Mouse (Mus musculus) frontal cortex, postnatal 25 days (tissue): ENCODE results near the gene Anapc13.

ENCODE experiments used
- DNase-seq, 2 experiments: peaks; one replicate each; pipeline ENCODE4 v3.0.0; 2022; ENCODE audit warnings: low spot score in 2 of 2

The Anapc13 gene

DNA sequence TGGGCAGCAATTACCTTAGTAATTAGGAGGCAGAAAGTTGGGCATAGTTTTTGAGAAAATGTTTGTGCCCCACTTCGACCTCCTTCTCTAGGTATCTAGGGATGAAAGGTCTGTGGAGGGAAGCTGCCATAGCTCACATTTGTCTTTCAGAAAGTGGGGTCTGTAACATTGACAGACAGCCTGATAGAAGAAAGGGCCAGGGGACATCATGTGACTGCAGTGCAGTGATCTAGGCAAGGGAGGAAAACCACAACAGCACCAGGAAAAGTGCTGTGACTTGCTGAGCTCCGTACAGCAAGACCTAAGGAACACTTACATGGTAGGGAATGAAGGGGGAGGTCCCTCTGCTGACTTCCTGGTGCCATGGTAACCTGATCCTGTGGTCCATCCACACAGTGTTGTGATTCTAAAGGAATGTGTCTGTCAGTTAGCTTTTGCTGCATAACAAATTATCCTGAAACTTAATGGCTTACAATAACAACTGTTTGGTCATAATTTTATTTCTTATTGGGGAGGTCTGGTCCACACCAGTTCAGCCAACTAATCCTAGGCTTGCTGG is 5.6 kb downstream of the Anapc13 start:
- DNase-seq: no peak

DNA sequence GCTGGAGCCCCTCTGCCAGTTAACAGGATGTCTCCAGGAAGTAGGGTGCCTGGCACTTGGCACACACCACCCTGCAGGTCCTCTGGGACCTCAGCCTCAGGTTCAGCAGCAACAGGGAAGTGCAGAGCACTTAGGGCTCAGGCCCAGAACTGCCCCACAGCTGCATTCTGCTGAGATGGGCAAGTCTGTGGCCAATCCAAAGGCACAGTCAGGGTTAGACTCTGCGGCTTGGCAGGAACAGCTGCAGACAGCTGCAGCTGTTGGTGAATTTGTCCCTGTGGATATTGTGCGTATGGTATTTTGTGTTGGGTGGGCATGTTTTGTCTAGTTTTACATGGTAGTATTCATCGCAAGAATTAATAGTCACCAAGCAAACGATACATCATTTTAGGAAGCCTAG is 6.1 kb downstream of the Anapc13 start:
- no peak for DNase-seq

- no peak for DNase-seq
Observed at GRCm38 (mm10) chr9:102632923-102633537, 6.9 kb downstream of the Anapc13 start.

- DNase-seq: no peak
Observed at GRCm38 (mm10) chr9:102634453-102634852, 8.4 kb downstream of the Anapc13 start.

GRCm38 (mm10) chr9:102636553-102636952 is 10.5 kb downstream of the Anapc13 start:
- peak; percentile 50 to 52 for DNase-seq

- DNase-seq: no peak
Observed at GRCm38 (mm10) chr9:102637115-102637514, 11.0 kb downstream of the Anapc13 start.

- DNase-seq: no peak
Observed at GRCm38 (mm10) chr9:102638963-102639362, 12.9 kb downstream of the Anapc13 start.

- no peak for DNase-seq
Observed at GRCm38 (mm10) chr9:102639510-102639909, 13.4 kb downstream of the Anapc13 start.

- DNase-seq: no peak
Observed at GRCm38 (mm10) chr9:102641531-102641930, 15.4 kb downstream of the Anapc13 start.

DNA sequence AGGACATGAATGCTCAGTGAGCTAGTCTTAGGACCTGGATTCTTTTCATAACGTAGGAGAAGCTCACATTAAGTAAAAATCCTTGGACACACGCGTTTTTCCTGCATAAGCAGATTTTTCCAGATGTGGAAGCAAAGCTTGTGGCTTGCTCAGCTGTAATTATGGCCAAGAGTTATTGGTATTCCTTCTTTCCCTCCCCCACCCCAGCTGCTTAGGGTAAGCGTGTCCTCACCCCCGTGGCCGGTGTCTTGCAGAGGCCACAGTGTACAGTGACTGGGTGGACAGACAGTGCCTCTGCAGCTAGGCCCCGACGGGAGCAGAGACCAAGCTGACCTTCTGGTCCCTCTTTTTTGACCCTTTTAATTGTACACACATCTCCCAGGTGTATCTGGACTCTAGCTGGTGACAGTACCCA is 17.0 kb downstream of the Anapc13 start:
- DNase-seq: no peak

- DNase-seq: no peak
Observed at GRCm38 (mm10) chr9:102643486-102644101, 17.5 kb downstream of the Anapc13 start.

GRCm38 (mm10) chr9:102645119-102645695 is 19.1 kb downstream of the Anapc13 start:
- no peak for DNase-seq

- no peak for DNase-seq
Observed at GRCm38 (mm10) chr9:102647010-102647409, 20.9 kb downstream of the Anapc13 start.

DNA sequence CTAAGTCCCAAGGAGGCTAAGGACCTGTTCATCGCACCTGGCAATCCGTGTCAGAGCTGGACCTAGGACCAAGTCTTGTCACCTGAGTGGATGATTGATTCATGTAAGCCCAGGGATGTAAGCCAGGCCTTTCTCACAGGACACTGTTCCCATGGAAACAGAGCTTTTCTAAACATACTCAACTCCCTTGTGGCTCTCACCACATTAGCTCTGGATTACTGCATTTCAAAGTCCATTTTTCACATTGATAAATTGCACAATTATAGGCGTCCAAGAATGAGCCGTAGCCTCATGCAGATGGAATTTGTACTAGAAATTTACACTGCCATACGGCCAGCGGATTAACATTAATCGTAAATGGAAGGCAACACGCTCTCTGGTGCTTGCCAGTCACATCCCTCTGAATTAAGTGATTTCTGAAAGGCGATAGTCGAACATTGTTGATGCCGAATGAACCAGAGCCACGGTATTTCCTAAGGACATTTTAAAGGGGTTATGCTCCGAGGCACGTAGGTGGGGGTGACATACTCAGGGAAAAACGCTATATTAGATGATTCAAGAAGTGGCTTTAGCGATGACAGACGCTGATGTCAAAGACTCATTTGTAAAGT is 23.9 kb downstream of the Anapc13 start:
- no peak for DNase-seq

DNA sequence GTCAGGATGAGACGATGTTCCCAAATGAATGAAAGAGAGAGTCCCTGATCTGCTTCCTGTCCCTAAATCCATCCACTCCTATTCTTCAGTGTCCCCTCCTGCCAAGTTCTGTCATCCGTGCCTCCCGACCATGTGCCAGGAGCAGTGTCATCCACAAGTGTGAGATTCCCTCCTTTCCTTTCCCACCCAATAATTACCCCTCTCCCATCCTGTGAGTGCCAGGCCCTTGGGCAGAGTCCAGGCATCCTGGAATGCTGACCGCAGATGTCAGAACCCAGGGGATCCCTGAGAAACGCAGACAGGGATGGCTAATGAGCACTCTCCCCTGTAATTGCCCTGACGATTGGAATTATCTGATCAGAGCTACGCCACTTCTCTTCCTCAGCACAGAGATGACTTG is 24.5 kb downstream of the Anapc13 start:
- DNase-seq: no peak

DNA sequence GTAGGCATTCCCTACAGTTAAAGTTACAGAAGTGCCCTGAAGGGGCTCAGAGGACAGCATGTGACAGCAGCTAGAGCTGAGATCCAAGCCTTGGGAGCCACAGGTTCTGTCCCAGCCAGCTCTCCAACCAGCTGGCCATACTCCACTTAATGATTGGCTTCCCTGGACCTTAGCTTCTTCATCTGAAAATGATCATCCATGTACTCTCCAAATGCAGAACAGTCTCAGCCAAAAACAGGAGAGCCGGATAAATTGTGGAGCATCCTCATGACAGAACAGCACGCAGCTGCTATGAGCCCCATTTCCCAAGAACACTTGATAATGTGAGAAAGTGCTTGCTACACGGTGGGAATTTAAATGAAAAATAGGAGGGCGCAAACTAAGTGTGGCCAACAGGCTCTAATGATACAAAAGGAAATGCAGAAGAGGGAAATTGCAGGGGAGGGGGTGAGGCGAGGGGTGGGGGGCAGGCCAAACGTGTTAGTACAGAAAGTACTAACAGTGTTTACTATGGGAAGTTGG is 25.2 kb downstream of the Anapc13 start:
- no peak for DNase-seq

DNA sequence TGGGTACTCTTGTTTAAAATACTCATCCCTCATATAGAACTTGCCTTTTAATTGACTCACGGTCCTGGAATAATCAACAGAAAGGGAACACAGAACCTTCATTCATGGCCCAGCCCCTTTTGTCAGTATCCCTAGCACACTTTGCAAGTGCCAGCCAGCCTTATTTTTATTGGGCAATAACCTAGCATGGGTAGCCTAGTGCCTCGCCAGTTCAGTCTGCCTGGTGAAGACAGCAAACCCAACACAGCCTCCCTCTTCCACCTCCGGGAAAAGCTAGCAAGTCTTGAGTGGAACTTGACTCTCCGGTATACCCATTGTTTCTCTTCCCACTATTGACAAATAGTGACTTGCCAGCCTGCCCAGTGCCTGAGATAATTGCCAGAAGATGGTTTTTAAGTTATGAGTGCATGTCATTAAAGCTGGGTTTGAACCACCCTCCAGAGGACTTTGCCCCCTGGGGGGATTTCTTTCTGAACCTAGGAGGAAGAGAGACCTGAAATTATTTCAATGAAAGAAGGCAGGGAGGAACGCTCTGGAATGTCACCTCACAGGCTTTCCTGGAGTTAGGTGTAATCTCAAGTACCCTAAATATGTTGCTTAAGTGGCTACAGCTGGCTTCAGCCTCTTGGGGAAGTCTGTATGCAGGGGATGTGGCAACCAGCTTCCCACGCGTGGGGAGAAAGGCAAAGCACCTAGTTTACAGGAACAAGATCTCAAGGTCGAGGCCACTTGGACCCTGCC is 30.4 kb downstream of the Anapc13 start:
- DNase-seq: no peak

DNA sequence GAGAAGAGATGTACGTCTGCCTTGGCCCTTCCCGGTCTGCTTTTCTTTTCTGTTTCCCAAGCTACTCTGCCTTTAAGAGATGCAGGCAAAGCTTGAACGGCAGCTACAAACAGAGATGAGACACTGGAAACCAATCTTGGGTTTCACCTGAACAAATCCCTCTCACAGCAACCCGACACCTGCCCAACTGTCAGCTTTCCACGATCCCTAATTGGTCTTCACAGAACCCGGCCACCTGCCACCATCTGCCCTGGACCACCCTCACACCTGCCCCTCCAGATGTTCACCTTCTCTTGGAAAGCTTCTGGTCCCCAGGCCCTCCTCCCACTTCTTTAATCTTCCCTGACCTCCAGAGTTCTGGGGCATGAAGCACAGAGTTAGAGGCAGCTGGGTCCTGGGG is 42.0 kb downstream of the Anapc13 start:
- DNase-seq: no peak

GRCm38 (mm10) chr9:102668906-102669305 is 42.8 kb downstream of the Anapc13 start:
- no peak for DNase-seq

- DNase-seq: no peak
Observed at GRCm38 (mm10) chr9:102673381-102673780, 47.3 kb downstream of the Anapc13 start.

DNA sequence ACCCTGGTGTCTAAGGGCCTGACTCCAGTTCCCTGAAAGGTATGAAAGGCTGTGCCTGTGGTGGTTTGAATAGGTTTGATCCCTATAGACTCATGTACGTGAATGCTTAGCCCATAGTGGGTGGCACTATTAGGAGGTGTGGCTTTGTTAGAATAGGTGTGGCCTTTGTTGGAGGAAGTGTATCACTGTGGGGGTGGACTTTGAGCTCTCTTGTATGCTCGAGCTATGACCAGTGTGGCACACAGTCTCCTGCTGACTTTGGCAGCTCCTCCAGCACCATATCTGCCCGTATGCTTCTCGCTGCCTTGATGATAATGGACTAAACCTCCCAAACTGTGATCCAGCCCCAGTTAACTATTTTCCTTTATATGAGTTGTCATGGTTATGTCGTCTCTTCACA is 49.8 kb downstream of the Anapc13 start:
- no peak for DNase-seq

DNA sequence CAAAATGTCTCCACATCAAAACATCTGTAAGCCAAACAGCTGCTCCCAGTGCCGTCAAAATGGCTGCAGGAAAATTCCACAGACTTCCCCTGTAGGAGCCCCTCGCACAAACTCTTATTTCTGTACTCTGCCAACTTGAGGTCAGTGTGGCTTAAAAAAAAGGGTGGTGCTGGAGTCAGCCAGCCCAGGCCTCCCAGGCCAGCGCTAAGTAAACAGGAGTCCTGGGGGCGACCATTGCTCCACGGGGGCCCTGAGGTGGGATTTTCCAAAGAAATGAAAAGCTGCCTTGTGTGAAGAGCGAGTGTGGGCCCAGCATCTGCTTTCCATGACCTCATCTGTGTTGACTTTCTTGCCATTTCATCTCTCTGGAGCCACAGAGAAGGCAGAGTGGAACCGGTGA is 55.4 kb downstream of the Anapc13 start:
- no peak for DNase-seq
